Mouse (Mus musculus): Measurements from ENCODE around the gene Afap1.

Gene Afap1

DNA sequence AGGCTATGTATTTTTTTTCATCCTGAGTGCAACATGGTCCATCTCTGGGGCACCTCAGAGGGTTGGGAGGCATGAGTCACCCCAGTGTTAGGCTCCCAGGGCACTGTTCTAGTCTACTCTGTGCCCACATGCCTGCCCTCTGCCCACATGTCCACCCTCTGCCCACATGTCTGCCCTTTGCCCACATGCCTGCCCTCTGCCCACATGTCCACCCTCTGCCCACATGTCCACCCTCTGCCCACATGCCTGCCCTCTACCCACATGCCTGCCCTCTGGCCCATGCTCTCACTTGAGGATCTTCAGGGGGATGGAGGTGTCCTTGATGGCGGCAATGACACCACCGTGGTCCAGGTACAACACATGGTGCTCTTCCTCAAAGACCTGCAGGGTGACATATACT lies 150.0 kb downstream of the Afap1 start:
- DNase-seq, result no peak

Data from lung, adult 18-20 months (tissue).